Mouse (Mus musculus): ENCODE data around the gene Wdtc1. TPM values are rescaled to one million over a fixed set of nuclear protein-coding genes. Genes with fewer than 3 reads are reported as not detected.

Gene Wdtc1
- total RNA-seq (2021) = 10 to 100 TPM; 60.5 to 68.6 TPM
- long read RNA-seq, full-length matches to known transcripts = 6 of 33 reads
- long read RNA-seq, partial matches to known transcripts = 18 of 33 reads
- long read RNA-seq, other reads (novel, unspliced or antisense) = 9 of 33 reads

DNA sequence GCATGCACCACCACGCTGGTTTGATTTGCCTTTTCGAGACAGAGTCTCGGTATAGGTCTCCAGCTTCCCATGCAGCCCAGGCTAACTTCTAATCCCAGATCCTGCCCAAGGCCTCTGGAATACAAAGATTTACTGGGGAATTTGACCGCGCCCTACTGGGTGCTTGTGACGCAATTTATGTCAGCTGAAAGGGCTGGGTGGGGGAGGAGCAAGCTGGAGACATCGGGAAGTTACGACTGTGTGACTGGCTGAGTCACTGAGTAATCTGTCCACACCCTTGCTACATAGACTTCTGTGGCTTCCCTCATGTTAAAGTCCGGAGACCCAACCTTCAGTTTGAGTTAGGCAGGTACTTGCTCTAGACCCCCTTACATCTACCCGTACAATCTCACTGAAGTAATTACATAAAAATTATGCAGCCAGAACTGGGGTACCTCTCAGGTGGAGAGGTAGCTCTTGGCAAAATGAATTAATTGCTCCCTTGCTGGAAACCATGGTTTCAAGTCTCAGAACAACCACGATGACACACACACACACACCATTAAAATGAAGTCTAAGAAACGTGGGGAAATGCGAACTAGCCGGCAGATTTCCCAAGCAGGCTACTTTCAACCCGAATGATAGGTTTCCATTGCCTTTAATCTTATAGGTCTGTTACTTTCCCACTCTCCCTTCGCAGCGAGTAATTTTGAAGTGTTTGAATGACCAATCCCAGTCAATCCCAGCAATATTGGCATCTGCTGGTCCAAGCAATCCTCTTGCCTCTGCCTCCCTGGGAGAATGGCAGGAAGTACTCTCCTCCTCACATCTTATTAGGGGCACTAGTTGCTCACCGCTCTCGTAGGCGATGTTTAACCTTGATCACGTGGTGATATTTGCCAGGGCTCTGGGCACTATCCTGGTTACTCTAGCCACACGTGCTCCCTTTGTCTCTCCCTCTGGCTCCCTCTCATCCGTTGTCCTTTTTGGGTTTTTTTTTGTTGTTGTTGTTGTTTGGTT lies at the start of gene Wdtc1:
Wdtc1 (minus strand) TSS at position 115 of the 999 bp plus-strand sequence.
- DNase-seq (ENCODE audit: low spot score in 2 of 2) = no peak

DNA sequence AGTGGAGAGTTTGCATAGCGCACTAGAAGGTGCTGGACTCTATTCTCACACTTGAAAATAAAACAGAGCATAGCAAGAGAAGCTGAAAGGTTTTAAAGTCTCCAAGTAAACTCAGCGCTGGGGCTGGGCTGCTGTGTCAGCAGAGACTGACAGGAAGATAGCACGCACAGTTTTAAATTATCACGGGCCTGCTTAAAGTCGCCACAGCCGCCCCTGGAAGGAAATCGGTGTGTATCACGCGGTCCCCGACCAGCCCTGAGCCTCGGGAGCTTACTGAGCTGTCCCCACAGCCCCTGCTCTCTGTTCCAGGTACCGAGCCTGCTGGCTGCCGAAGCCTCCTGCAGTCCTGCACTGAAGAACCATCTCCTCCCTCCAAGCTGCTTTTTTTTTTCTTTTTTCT lies 48.7 kb upstream of the Wdtc1 start:
- no peak for DNase-seq (ENCODE audit: low spot score in 2 of 2)

DNA sequence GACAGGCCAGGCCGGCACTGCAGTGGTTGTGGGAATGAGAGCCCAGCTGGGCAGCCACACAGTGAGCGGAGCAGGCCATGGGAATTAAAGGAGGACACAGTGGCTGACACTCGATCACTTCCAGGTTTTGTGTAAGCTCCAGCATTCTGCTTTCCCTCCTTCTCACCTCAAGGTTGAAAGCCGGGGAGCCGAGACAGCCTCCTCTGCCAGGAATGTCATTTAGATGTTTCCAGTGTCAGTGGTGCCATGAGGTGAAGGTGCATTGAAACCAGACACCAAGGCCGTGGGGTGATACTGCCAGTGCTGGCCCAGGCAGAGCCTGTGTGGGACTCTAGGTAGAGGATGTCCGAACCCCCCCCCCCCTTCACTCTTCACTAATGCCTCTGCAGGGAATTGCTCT lies 46.8 kb upstream of the Wdtc1 start:
- no peak for DNase-seq (ENCODE audit: low spot score in 2 of 2)

DNA sequence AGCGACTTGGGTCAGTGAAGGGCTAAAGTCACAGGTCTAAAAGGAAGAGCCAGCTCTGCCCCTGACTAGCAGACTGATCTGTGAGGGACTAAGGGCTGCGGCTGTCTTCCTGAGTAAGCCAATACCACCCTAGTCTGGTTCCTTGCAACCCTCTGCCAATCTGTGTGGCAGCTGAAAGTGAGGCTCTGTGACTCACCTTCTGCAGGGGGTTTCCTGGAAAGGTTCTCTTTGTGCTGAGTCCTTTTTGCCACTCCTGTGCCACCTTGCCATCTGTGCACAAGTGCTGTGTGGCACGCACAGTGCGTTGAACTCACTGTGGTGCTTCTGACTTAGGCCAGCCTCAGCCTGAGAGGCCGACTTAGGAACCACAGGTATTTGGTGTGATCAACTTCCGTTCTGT lies 46.2 kb upstream of the Wdtc1 start:
- DNase-seq (ENCODE audit: low spot score in 2 of 2) = no peak

DNA sequence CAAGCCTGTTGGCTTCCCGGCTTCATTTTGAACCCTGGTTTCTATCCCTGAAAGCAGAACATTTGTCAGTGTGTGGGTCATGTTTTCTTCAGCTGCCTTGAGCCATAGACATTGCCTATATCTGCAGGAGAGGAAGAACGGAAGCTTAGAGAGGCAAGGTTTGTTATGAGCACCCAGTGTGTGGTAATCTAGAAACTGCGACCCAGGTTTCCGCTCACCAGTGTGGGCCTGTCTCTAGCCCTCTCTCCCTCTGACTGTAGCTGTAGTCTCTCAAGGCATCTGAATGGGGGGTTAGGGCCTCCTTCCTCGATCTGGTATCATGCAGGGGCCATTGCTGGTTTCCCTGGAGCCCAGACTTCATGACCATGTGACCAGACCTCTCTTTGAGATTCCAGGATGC lies 45.3 kb upstream of the Wdtc1 start:
- no peak for DNase-seq (ENCODE audit: low spot score in 2 of 2)

DNA sequence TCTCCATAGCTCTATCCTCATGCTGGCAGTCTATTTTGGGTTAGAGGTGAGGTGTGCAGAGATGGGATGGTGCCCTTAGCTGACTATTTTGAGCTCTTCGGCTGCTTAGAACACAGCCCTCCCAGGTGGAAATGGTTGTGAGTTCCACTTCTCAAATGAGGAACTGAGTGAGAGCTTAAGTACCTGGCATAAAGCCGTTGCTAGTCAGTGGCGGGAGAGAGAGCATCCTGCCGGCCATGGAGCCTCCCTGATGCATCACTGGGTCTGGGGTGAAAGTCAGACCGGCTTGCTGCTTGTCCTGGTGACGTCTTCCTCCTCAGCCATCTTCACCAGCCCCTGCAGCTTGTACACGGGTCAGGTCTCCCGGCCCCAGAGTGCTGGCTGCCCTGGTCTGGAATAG lies 44.7 kb upstream of the Wdtc1 start:
- no peak for DNase-seq (ENCODE audit: low spot score in 2 of 2)

DNA sequence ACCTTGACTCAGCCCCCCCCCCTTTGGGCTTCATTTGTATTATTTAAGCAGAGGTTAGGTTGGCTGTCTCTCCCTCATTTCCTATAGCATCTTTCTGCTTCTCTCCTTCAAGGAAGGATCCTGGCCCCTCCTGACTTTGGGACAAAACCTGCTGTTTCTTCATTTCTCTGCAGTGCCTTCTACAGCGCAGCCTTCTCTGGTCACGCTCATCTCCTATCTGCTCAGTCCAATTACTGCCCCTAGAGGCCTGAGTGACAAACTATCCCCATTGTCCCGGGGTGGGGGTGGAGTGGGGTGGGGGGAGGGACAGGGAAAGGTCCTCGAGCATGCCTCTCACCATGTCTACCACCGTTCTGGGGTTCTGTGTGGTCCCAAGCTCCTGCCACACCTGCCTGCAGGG lies 44.0 kb upstream of the Wdtc1 start:
- DNase-seq (ENCODE audit: low spot score in 2 of 2) = no peak

DNA sequence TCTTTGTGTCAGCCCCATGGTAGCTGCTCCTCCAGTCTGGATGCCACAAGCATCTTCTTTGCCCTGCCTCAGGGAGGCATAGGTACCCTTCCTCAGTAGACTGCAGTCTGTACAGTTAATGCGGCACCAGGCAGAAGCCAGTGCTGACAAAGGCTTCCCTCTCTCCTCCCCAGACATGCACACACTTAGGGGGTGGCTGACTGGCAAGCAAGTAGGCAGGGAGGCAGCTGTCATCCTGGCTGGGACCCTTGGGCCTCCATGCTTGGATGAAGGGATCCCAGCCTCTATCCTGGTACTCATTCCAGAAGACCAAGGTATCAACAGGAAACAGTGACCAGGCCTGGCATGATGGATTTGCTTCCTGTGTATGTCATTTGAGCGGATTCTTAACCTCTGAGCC lies 42.8 kb upstream of the Wdtc1 start:
- no peak for DNase-seq (ENCODE audit: low spot score in 2 of 2)

DNA sequence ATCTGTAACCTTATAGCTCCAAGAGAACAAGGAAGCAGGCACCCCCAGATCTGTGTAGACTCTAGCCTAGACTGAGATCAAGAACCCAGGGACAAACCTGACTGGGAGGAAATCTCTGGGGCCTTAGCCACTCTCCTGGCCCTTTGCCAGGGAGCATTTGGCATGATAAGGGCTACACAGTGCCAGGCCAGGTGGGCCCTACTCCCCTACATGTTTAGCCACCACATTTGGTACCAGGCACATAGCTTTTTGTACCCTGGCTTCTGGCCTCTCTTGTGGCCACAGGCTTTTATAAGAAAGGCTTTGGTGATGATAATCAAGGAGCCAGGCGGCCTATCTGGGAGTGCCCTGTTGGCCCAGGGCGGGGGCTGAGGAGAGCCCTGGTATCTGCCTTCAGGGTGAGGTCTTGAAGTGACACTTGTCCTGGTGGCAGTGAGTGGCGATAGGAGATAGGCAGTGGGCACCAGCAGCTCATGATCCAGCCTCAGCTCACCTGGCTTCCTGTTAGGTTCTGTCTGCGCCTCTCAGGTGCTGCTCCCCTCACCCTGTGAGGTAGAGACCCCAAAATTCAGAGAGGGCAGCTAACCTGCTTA lies 41.8 kb upstream of the Wdtc1 start:
- no peak for DNase-seq (ENCODE audit: low spot score in 2 of 2)

DNA sequence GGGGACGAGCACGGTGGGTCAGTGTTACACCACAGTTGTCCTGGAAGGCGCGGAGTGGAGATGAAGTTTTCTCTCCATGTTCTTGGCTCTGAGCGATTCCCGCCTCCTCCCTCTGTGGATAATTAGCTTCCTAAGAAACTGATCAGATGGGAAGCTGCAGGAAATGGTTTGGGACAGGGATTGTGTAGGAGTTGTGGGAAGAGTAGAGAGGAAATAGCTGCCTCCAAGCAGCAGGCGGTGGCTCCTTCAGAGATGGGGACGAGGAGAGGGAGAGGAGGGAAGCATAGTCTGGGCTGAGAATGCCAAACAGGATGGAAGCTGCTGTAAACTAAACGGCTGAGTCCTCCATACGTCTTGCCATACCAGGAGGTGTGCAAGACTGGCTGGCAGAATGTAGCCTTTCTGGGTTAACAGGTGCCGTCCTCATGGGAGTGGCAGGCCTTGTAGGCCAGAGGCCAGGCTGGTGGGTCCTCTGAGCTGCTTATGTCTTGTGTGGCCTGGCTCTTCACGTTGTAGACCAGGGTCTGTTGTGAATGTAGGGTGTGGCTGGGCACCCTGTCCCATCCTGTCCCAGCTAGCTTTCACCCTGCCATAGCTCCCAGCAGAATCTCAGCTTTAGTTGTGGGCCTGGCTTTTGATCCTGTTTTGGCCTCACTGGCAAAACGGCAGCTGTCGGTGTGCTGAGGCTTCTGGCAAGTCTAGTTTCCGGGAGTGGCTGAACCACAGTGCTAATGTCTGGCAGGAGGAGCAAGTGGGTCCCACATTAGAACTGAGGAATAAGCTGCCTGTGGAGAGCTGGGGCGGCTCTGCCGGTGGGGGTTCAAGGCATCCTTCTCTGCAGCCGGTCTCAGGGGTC lies 38.1 kb upstream of the Wdtc1 start:
- no peak for DNase-seq (ENCODE audit: low spot score in 2 of 2)

DNA sequence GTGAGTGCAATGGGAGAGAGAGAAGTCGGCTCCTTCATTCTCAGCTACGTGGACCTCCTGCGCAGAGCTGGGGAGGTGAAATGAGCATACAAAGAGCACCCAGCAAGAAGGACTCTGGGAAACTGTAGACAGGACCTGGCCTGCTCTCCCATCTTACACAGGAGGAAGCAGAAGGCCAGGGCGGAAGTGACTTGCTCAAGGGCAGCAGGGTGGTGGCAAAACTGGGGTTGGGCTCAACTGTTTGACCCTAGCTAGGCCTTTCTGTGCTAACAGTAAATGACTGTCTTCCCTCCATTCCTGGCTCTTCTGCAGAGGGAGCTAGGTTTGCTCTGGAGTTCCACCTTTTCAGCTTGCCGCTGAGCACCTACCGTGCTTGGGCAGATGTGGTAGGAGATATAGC lies 37.3 kb upstream of the Wdtc1 start:
- no peak for DNase-seq (ENCODE audit: low spot score in 2 of 2)

DNA sequence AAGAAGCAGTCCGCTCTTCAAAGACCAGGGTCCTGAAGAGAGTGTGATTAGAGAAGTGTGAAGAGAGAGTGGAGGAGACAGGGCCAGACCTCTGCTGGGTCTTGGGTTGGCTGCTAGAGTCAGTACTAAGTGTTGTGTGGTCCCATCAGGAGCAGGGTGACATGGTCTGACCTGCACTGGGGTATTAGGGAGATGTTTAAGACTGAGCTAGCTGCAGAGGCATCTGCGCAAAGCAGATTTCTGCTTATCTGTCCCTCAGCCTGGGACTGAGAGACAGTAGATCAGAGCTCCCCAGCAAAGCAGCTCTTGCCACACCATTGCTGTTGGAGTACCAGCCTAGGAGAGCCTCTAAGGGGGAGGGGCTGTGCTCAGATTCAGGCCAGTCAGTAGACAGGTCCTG lies 36.8 kb upstream of the Wdtc1 start:
- no peak for DNase-seq (ENCODE audit: low spot score in 2 of 2)

DNA sequence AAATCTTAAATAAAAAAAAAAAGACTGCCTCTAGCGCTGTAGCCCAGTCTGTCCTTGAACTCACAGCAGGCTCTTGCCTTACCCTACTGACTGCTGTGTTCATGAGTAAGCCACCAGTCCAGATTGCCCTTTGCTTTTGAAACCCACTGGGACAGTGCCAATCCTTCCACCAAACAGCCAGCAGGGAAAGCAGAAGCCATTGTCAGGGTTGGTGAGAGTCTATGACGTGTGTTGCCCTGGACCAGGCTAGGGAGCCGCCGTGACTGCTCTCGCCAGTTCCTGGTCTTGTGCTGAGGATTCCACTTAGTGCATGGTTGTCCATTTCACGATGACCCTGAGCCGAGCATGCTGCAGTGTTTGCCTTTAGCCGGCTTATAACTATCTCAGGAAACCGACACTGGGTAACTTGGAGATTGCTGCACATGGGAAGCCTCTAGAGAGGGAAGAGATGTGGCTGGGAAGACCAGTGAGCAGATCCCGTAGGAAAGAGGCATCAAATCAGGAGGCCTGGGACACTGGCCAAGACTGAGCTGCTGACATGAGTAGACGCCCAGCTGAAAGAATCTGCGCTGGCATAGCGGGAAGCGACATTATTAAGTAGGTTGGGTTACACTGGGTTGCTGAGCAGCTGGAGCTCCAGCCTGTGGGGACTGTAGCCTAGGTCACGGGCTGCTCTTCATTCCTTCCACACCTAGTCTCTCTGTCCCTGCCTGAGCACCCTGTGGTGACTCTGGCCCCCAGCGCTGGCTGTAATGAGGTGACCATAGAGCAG lies 35.7 kb upstream of the Wdtc1 start:
- DNase-seq (ENCODE audit: low spot score in 2 of 2) = peak in 1 of 2 experiments; percentile 51

DNA sequence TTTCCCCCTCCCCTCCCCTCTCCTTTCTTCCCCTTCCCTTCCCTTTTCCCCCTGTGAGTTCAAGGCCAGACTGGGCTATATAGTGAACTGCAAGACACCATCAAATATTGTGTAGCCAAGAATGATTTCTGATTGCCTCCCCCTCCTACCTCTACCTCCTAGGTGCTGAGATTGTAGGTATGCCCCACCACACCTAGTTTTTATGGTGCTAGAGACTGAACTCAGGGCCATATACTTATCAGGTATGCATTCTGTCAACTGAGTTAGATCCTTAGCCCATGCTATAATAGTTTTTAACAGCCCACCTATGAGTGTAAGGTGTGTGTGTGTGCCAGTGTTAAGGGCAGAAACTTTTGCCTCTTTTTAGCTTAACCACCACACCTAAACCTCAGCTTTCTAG lies 33.8 kb upstream of the Wdtc1 start:
- no peak for DNase-seq (ENCODE audit: low spot score in 2 of 2)

DNA sequence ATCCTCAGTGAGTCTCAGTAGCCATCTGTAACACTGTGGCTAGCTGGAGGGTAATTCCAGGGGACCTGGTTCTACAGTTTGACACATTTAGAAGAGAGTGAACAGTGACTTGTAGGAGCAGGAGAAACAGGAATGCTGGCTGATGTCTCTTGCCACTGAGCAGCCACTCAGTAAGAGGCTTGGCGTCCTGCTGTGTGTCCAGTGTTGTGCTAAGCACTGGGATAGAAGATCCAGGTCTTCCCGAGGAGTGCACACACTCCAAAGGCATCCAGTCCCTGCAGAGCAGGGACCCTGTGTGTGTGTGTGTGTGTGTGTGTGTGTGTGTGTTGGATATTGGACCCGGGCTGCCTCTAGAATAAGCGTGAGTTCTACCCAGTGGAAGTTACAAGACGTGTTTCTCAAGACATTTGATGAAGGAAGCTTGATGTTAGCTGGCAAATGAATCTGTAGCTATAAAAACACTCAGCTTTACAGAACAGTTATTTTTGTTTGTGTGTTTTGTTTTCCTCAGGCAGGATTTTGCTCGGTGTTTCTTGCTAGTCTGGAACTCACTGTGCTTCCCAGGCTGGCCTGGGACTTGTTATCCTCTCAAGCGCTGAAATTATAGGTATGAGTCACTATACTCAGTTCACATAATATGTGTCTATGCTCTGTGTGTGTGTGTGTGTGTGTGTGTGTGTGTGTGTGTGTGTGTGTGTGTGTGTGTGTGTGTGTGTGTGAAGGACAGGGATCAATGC lies 32.9 kb upstream of the Wdtc1 start:
- no peak for DNase-seq (ENCODE audit: low spot score in 2 of 2)

DNA sequence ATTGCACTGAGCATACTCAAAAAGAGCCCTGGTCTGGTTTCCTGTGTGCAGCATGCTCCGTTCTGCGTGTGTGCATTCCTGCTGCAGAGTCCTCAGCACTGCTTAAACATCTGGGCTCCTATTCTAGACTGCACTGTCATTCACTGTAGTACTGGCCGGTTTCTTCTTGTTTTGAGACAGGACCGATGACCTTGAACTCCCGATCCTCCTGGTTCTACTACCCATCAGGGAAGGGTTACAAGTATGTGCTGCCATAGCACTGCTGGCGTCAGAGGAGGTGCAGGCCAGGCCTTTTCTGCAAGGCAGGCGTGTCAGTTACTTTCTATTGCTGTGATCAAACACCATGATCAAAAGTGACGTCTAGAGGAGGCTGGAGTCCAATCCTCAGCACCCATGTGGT lies 27.9 kb upstream of the Wdtc1 start:
- no peak for DNase-seq (ENCODE audit: low spot score in 2 of 2)

DNA sequence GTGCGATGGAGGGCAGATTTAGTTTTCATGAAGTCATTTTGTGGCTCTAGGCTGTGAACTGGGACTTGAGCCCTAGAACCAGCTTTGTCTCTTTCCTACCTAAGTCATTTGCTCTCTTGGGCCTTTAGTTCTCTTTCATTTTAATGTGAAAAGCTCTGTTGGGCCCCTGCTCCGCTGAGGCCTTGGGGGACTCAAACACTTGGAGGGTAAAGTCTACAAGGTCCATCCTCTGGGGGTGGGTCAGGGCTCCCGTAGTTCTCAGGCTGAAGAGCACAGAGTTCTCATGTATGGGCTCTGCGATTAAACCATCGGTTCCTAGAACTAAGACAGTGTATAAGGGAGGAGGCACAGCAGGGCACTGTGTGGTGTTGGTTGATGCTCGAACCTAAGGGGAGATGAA lies 27.3 kb upstream of the Wdtc1 start:
- no peak for DNase-seq (ENCODE audit: low spot score in 2 of 2)

DNA sequence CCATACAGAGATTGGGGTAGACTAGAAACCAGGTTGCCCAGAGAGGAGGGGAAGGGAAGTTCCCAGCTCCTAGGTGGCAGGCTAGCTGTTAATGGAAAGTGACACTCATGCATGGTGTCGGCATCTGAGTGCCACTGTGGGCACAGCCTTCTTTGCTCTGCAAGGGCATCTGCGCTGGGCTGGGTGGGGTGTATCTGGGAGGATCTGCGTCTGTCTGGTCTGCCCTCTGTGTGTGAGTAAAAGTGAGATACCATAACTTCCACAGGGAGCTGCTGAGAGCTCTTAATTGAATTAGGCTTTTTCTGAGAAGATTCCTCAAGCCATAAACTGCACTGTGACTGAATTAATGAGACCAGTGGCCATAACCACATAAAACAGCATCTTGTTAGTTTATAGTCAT lies 26.6 kb upstream of the Wdtc1 start:
- no peak for DNase-seq (ENCODE audit: low spot score in 2 of 2)

DNA sequence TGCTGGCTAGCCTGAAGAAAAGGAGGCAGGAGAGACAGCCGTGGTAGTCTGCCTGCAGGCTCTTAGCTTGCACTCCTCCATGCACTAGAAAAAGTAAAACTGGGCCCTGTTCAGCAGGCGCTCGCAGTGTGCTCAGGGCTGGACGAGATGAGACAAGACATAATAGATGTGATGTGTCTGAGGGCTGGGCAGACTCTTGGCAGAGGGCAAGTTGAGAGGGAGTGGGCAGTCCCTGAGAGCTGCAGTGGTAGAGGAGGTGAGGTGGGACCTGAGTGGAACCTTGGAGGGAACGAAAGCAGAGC lies 25.7 kb upstream of the Wdtc1 start:
- DNase-seq (ENCODE audit: low spot score in 2 of 2) = no peak

All from layer of hippocampus, postnatal 10 days (tissue).